Mouse (Mus musculus) midbrain, embryonic 11.5 days (tissue): ENCODE data around the gene Gm28048. TPM values are rescaled to one million over a fixed set of nuclear protein-coding genes. Genes with fewer than 3 reads are reported as not detected.

ENCODE experiments used
- ATAC-seq: fragments of 200-750 bp; cut with Nextera tagmentation; 2 replicates; pipeline ENCODE4 v1.8.0; 2017; ENCODE audit warnings: moderate TSS enrichment, moderate library complexity; ENCODE audit not compliant: low FRiP score
- DNase-seq: peaks from one replicate; pipeline ENCODE4 v3.0.0; 2015; ENCODE audit warnings: low spot score; ENCODE audit errors: missing footprints
- H3K27ac ChIP-seq: fragments of 300-500 bp; sonication (generic); 2 replicates; pipeline ENCODE4 v1.5.1; 2014; ENCODE audit warnings: low read depth, low read length
- H3K27me3 ChIP-seq: fragments of 300-500 bp; sonication (generic); 2 replicates; pipeline ENCODE4 v1.6.1; 2014; ENCODE audit warnings: mild to moderate bottlenecking, low read length, moderate library complexity, mixed read lengths; ENCODE audit not compliant: control insufficient read depth, insufficient read depth
- H3K36me3 ChIP-seq: fragments of 300-500 bp; sonication (generic); 2 replicates; pipeline ENCODE4 v1.6.1; 2014; ENCODE audit warnings: mild to moderate bottlenecking, low read length, moderate library complexity, mixed read lengths; ENCODE audit not compliant: control insufficient read depth, insufficient read depth
- H3K4me1 ChIP-seq: fragments of 300-500 bp; sonication (generic); 2 replicates; pipeline ENCODE4 v1.6.1; 2014; ENCODE audit warnings: low read length; ENCODE audit not compliant: control insufficient read depth, insufficient read depth
- H3K4me2 ChIP-seq: fragments of 300-500 bp; sonication (generic); 2 replicates; pipeline ENCODE4 v1.6.1; 2014; ENCODE audit warnings: mild to moderate bottlenecking, moderate library complexity
- H3K4me3 ChIP-seq: fragments of 300-500 bp; sonication (generic); 2 replicates; pipeline ENCODE4 v1.5.1; 2014; ENCODE audit warnings: low read depth, low read length
- H3K9ac ChIP-seq: fragments of 300-500 bp; sonication (generic); 2 replicates; pipeline ENCODE4 v1.6.1; 2014; ENCODE audit warnings: low read length
- H3K9me3 ChIP-seq: fragments of 300-500 bp; sonication (generic); 2 replicates; pipeline ENCODE4 v1.6.1; 2016; ENCODE audit warnings: low read length; ENCODE audit not compliant: control insufficient read depth
- WGBS: fragments of 180-500 bp; shearing (Covaris S2); extraction: QIAGEN DNeasy Blood & Tissue Kit; methylation state at CpG from one replicate; pipeline ENCODE4 v1.1.7; 2014; 5-methylcytosine and 5-hydroxymethylcytosine counted together
- polyA plus RNA-seq: library from polyadenylated mRNA; unstranded; fragments of >200 nt; fragmentation: Nextera tagmentation; extraction: Ambion mirVana; gene quantifications from 2 replicates; pipeline ENCODE4 v1.2.1, GENCODE M21; 2014

Gene Gm28048
- polyA plus RNA-seq, 1 experiment from 2014 or later, result 5.6 TPM

DNA sequence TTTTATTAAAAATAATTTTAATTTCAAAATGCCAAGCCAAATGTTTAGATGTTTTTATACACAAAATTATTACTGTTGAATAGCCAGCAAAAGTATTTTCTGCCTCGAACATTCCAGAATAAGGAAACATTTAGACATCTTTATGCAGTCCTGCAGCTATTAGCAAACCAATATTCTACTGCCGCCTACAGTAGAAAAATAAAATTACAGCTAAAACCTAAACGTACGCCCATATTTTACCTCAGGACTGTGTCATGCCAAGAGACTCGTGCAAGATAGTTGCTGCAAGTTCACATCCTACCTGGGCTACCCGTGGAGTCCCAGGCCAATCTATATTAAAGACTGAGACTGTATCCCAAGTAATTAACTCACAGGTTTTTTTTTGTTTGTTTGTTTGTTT lies 12.4 kb downstream of the Gm28048 start:
- Histone ChIP-seq H3K4me1 (peaks cover 2% of the 10 kb centered on the region; the same call in 1 of the 2 replicates), H3K27ac (no peak overlapping the region), H3K4me3 (no peak overlapping the region), H3K4me2 (no peak overlapping the region), H3K9ac (no peak overlapping the region), H3K27me3 (no peaks in the 10 kb centered on the region), H3K36me3 (peaks cover 7% of the 10 kb centered on the region; the same call in 1 of the 2 replicates), H3K9me3 (peaks cover 18% of the 10 kb centered on the region)
- DNase-seq (peak; percentile 80), ATAC-seq (no peak)
- WGBS, result 73% methylated on average over 6 of the region's 6 CpGs

DNA sequence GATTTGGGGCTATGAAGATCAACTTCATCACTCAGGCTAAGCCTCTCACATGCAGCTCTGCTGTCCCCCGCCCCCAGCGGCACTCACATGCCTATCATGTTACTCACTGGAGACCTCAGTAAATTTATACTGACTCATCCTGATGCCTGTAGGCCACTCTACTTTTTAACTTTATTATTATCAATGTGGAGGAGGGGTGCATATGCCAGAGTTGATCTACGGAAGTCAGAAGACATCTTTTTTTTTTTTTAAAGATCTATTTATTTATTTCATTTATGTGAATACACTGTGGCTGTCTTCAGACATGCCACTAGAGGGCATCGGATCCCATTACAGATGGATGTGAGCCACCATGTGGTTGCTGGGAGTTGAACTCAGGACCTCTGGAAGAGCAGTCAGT lies 16.4 kb downstream of the Gm28048 start:
- DNase-seq (peak; percentile 69), ATAC-seq (no peak)
- 86% methylated on average over 4 of the region's 4 CpGs for WGBS
- Histone ChIP-seq H3K27me3 (no peaks in the 10 kb centered on the region), H3K9ac (no peak overlapping the region), H3K36me3 (no peaks in the 10 kb centered on the region), H3K4me2 (no peak overlapping the region), H3K27ac (no peak overlapping the region), H3K4me1 (no peaks in the 10 kb centered on the region), H3K4me3 (no peak overlapping the region), H3K9me3 (peaks cover 5% of the 10 kb centered on the region; the same call in 1 of the 2 replicates)

DNA sequence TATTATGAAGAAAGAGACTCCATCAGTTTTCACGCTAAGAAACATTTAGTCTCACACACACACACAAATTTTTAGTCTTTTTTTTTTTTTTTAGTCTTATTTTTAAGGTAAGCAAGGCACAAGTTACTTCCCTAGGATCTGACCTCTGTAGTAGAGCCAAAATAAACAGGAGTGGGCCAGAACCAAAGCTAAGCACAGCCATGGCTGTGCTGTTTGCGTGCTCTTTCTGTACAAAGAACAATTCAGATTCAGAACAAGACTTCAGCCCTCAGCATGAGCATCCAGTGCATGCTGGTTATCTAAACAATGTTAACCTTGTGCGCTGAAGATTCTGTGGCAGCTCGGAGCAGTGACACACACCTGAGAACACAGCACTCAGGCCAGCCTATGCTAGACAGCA lies 17.5 kb downstream of the Gm28048 start:
- ATAC-seq, result no peak
- DNase-seq, result no peak
- no peak overlapping the region for H3K27ac ChIP-seq
- no peak overlapping the region for H3K9ac ChIP-seq
- 89% methylated on average over 4 of the region's 4 CpGs for WGBS
- H3K27me3 ChIP-seq, result no peaks in the 10 kb centered on the region
- no peak overlapping the region for H3K4me3 ChIP-seq
- peaks cover 5% of the 10 kb centered on the region; the same call in 1 of the 2 replicates for H3K9me3 ChIP-seq
- H3K4me2 ChIP-seq, result no peak overlapping the region
- no peaks in the 10 kb centered on the region for H3K4me1 ChIP-seq
- no peaks in the 10 kb centered on the region for H3K36me3 ChIP-seq

DNA sequence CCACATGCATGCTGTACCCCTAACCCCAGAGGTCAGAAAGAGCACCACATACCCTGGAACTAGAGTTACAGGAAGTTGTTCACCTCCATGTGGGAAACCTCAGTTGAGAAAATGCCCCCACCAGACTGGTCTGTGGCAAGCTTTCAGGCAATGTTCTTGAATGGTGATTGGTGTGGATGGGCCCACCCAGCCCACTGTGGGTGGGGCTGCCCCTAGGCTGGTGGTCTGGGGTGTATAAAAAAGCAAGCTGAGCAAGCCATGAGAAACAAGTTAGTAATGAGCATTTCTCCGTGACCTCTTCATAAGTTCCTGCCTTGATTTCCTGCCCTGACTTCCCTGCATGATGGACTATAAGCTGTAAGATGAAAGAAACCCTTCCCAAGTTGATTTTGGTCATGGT lies 19.8 kb downstream of the Gm28048 start:
- peak; percentile 75 for DNase-seq
- H3K27ac ChIP-seq, result no peak overlapping the region
- H3K4me2 ChIP-seq, result no peak overlapping the region
- WGBS, result 88% methylated on average over 1 of the region's 1 CpGs
- no peak overlapping the region for H3K4me3 ChIP-seq
- no peaks in the 10 kb centered on the region for H3K27me3 ChIP-seq
- H3K4me1 ChIP-seq, result no peaks in the 10 kb centered on the region
- H3K9ac ChIP-seq, result no peak overlapping the region
- H3K36me3 ChIP-seq, result no peaks in the 10 kb centered on the region
- ATAC-seq, result no peak
- H3K9me3 ChIP-seq, result no peaks in the 10 kb centered on the region; the same call in 1 of the 2 replicates

DNA sequence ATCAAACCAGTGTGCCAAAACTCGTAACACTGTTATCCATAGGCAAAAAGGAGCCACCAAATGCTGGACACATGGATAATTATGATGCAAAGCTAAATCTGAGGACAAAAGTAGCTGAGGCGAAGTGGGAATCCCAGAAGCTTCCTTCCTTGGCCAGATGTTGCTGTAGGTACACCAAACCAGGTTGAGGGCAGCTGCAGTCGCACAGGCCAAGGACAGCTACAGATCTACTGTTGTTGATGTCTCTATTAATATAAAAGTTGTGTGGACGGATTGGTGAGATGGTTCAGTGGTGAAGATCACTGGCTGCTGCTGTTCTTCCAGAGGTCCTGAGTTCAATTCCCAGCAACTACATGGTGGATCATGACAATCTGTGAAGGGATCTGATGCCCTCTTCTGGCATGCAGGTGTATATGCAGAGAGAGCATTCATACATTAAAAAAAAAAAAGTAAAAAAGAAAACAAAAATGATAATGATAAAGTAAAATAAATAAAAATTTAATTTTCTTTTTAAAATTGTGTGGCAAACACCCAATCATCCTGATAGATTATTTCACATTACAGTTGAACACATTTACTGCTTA lies 24.0 kb downstream of the Gm28048 start:
- Histone ChIP-seq H3K4me1 (no peaks in the 10 kb centered on the region), H3K9me3 (no peaks in the 10 kb centered on the region), H3K4me2 (no peak overlapping the region), H3K27me3 (no peaks in the 10 kb centered on the region), H3K9ac (no peak overlapping the region), H3K27ac (no peak overlapping the region), H3K4me3 (no peak overlapping the region), H3K36me3 (no peaks in the 10 kb centered on the region)
- peak; percentile 62 for DNase-seq
- ATAC-seq, result no peak
- 89% methylated on average over 4 of the region's 4 CpGs for WGBS

DNA sequence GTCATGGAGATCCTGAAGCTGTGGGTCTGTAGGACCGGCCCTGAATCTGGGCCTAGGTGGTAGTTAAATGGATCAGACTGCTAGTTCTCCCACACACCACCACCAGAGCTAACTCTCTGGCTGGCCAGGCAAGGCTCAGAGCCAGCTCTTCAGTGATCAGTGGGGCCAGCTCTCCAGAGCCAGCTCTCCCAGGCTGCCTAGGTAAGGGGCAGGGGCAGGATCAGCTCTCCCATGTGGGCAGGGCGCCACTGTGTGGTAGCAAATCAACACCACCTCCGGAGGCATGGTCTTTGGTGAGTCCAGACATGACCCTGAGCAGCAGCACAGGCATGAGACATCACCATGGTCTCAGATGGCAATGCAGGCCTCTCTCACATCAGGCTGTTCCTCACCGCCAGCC lies 25.1 kb downstream of the Gm28048 start:
- no peak overlapping the region for H3K4me2 ChIP-seq
- H3K9ac ChIP-seq, result no peak overlapping the region
- 75% methylated on average over 4 of the region's 4 CpGs for WGBS
- no peaks in the 10 kb centered on the region for H3K9me3 ChIP-seq
- no peak overlapping the region for H3K27ac ChIP-seq
- H3K27me3 ChIP-seq, result no peaks in the 10 kb centered on the region
- no peaks in the 10 kb centered on the region for H3K4me1 ChIP-seq
- ATAC-seq (no peak), DNase-seq (peak; percentile 68)
- H3K36me3 ChIP-seq, result no peaks in the 10 kb centered on the region
- H3K4me3 ChIP-seq, result no peak overlapping the region

DNA sequence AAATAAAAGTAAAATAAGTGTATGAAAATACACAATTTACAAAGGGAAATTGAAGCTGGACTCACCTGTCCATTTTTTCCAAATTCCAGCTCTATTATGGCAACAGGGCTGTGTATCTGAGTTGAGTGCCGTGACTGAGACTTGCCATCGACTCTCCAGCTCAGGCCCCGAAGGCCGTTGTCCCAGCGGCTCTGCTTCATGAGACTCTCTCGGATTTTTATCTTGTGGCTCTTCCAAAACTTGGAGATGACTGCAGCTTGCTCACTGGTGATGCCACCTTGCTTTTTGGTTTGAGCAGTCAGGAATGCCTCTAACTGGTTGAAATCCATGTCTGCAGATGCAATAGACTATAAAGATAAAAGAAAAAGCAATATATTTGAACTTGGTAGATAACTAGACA lies 25.5 kb downstream of the Gm28048 start:
- no peak overlapping the region for H3K4me3 ChIP-seq
- H3K9me3 ChIP-seq, result no peaks in the 10 kb centered on the region
- no peak for DNase-seq
- H3K9ac ChIP-seq, result no peak overlapping the region
- H3K27ac ChIP-seq, result no peak overlapping the region
- 97% methylated on average over 6 of the region's 6 CpGs for WGBS
- no peak overlapping the region for H3K4me2 ChIP-seq
- H3K4me1 ChIP-seq, result no peaks in the 10 kb centered on the region
- ATAC-seq, result no peak
- H3K27me3 ChIP-seq, result no peaks in the 10 kb centered on the region
- H3K36me3 ChIP-seq, result no peaks in the 10 kb centered on the region

DNA sequence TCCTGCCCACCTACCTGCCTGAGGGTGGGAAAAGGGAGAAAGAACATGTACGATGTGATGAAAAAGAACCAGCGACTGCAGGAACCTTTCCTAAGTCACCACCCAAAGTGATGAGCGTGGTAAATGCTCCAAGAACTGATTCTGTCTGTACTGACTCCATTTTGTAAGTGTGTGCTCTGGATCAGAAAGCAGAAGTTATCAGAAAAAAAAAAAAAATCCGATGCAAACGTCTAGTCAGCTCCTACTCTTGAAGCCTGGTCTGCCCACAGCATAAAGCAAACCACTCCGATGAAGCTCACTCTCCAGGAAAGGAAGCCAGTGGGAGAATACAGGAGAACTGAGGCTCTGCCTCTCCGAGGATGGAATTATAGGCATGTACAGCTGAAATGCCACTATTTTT lies 29.2 kb downstream of the Gm28048 start:
- Histone ChIP-seq H3K27ac (no peak overlapping the region), H3K4me1 (no peaks in the 10 kb centered on the region), H3K9me3 (no peaks in the 10 kb centered on the region), H3K4me2 (no peak overlapping the region), H3K9ac (no peak overlapping the region), H3K36me3 (no peaks in the 10 kb centered on the region), H3K27me3 (no peaks in the 10 kb centered on the region), H3K4me3 (no peak overlapping the region)
- WGBS, result 88% methylated on average over 7 of the region's 7 CpGs
- DNase-seq (no peak), ATAC-seq (no peak)

DNA sequence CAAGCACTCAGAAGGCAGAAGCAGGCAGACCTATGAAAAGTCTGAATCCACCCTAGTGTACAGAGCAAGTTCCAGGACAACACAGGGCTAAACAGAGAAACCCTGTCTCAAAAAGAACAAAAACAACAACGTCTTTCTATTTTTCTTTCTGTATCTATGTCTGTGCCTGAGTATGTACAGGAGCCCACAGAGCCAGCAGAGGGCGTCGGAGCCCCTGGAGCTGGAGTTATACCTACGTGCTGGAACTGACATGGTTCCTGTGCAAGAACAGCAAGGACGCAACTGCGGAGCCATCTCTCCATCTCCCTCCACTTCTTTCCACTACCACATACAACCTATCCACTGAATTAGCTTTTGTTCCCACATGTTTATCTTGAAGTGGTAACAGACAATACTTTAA lies 31.8 kb downstream of the Gm28048 start:
- Histone ChIP-seq H3K4me1 (no peaks in the 10 kb centered on the region), H3K4me3 (no peak overlapping the region)
- no peak for ATAC-seq

More for the DNA sequence above, 31.8 kb downstream of the Gm28048 start:
- H3K36me3 ChIP-seq, result no peaks in the 10 kb centered on the region
- no peaks in the 10 kb centered on the region for H3K27me3 ChIP-seq
- H3K27ac ChIP-seq, result no peak overlapping the region
- 90% methylated on average over 6 of the region's 6 CpGs for WGBS
- H3K9ac ChIP-seq, result no peak overlapping the region
- no peak overlapping the region for H3K4me2 ChIP-seq
- no peaks in the 10 kb centered on the region for H3K9me3 ChIP-seq
- DNase-seq, result no peak
